Mouse (Mus musculus) left cerebral cortex, postnatal 14 days (tissue): Measurements from ENCODE around the gene Gm5936. TPM values are rescaled to one million over a fixed set of nuclear protein-coding genes. Genes with fewer than 3 reads are reported as not detected.
"Not testable (repeated sequence)": the region's sequence is repeated elsewhere in the genome, so short reads cannot be mapped to it uniquely, and the experiment has no call there.

Experiments
- DNase-seq, 2 experiments: peaks; one replicate each; pipeline ENCODE4 v3.0.0; 2021 to 2022; ENCODE audit warnings: low spot score in 2 of 2, mixed read lengths in 1 of 2
- intact Hi-C: fragments of 180-260 bp; cut with DNase I; formaldehyde crosslinking; loops from one replicate; pipeline ENCODE4 v1.15.1; 2025
- long read RNA-seq, 2 experiments: library from polyadenylated mRNA; stranded (forward); transcript quantifications; one replicate each; pipeline ENCODE4 v2.0.0; 2021
- total RNA-seq, 2 experiments: library from RNA; stranded (reverse); gene quantifications; 2 replicates each; pipeline ENCODE4 v1.2.3; 2021

Gm5936 gene
- total RNA-seq = under 1 TPM in 1 of 2 experiments, not detected in 1; 0.33 TPM
- long read RNA-seq, experiment 1 = 0 reads
- long read RNA-seq, experiment 2 = 0 reads

DNA sequence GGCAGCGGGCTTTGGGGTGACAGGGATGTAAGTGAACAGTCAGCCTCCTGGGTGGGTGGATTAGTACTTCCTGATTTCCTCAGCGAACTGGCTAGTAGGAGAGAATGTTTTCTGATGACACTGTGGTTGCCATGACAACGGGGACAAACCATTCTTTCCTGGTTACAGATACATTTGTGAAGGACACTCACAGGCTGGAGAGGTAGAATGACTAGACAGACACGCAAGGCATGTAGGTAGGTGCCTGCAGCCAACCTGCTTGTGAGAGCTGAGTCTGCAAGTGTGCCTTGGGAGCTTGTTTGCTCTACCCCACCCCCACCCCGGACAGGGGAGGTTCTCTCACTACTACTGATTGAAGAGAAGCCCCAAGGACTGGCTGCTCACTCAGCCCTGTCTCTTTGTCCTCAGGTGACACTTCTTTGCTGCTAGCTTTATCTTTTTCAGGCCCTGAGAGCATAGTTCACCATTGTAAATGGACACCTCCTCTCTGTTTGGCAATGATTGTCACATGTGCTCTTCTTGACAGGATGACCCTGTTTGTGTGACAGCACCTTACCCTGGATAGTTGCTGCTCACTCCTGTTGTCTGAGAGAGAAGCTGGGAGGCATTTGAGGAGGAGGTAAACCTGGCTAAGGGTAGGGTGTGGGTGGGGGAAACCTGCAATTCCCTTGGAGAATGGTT is at the start of gene Gm5936:
Gene Gm5936, plus strand, starts transcription at position 355 of the 681 bp plus-strand sequence.
- DNase-seq = peak; percentile 32 to 64
- intact Hi-C loops = not testable (repeated sequence)

DNA sequence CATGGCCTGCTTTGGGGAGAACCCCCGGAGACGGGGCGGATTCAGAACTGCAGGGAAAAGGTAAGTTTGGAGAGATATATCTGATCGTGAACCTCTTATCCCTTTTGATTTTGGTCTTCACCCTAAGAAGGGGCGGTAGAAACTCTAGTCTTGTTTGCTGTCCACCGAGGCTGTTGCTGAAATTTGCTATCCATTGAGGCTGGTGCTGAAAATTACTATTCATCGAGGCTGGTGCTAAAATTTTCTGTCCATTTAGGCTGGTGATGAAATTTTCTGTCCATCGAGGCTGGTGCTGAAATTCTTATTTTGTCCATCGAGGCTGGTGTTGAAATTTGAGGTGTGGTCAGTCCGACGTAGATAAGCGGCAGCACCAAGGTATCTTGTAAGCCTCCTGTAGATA is 19.1 kb downstream of the Gm5936 start:
- intact Hi-C loops, DNase-seq: not testable (repeated sequence)

DNA sequence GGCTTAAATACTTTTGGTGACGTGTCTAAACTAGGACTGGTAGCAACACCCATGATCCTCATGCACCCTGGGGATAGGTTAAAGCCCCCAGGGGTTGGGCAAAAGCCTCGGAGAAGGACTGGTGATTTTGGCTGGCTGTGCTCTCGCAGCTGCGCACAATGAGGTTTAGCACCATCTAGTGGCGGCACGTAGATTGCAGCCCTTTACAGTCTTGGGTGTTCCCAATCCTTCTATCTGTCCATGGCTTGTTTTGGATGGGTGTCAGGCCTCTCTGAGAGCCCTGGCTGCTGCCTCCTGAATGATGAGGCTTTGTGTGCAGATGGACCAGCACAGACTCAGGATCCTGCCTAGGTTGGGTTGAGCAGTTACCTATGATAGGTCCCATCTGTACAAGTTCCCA is 43.1 kb downstream of the Gm5936 start:
- intact Hi-C loops = not testable (repeated sequence)
- peak in 1 of 2 experiments; percentile 65 for DNase-seq

Other genes with a start within 250 kb of the Gm5936 start
- gene Olfr1325, start 244.5 kb upstream of the Gm5936 start, total RNA-seq = not detected
- gene Gm5640, start 191.6 kb upstream of the Gm5936 start, total RNA-seq = under 1 TPM; 0.59 to 0.64 TPM
- not detected for gene Gm6890, start 96.3 kb upstream of the Gm5936 start, total RNA-seq
- gene Gab3, start 248.3 kb downstream of the Gm5936 start, total RNA-seq = 1 to 10 TPM; 1.8 to 2.4 TPM